Mouse (Mus musculus) liver, adult 2 months (tissue): Measurements from ENCODE around the gene Gm3952. TPM values are rescaled to one million over a fixed set of nuclear protein-coding genes. Genes with fewer than 3 reads are reported as not detected.

Experiments
- DNase-seq: peaks from one replicate; pipeline ENCODE4 v3.0.0-alpha.2; 2011; ENCODE audit warnings: low read depth, low spot score; ENCODE audit errors: extremely low read depth
- H3K27ac ChIP-seq: fragments of 200-500 bp; replicated peaks from 2 replicates; pipeline ENCODE4 v1.5.1; 2012; ENCODE audit warnings: low read depth, mild to moderate bottlenecking, control low read depth, inconsistent platforms, low read length; ENCODE audit not compliant: insufficient read depth
- H3K27me3 ChIP-seq: fragments of 200-500 bp; 2 replicates; pipeline ENCODE4 v1.6.1; 2012; ENCODE audit warnings: mild to moderate bottlenecking, moderate library complexity, low read length, inconsistent platforms; ENCODE audit not compliant: control insufficient read depth, insufficient read depth
- H3K36me3 ChIP-seq: fragments of 200-500 bp; 2 replicates; pipeline ENCODE4 v1.6.1; 2012; ENCODE audit warnings: low read length, inconsistent platforms; ENCODE audit not compliant: control insufficient read depth, insufficient read depth
- H3K4me1 ChIP-seq: fragments of 200-500 bp; 2 replicates; pipeline ENCODE4 v1.6.1; 2011; ENCODE audit warnings: low read length; ENCODE audit not compliant: control insufficient read depth, insufficient read depth
- H3K4me3 ChIP-seq: fragments of 200-500 bp; 2 replicates; pipeline ENCODE4 v1.5.1; 2011; ENCODE audit warnings: low read depth, mild to moderate bottlenecking, control low read depth, low read length, moderate library complexity; ENCODE audit not compliant: insufficient read depth
- H3K79me2 ChIP-seq: fragments of 200-500 bp; 2 replicates; pipeline ENCODE4 v1.6.1; 2012; ENCODE audit warnings: inconsistent platforms, mild to moderate bottlenecking, low read length, moderate library complexity; ENCODE audit not compliant: control insufficient read depth, insufficient read depth
- H3K9ac ChIP-seq: fragments of 200-500 bp; 2 replicates; pipeline ENCODE4 v1.6.1; 2012; ENCODE audit warnings: low read depth, mild to moderate bottlenecking, control low read depth, inconsistent platforms, low read length
- CTCF ChIP-seq: fragments of 200-500 bp; IDR thresholded peaks from 2 replicates; pipeline ENCODE4 v1.5.1; 2011; ENCODE audit warnings: low read depth, low read length, control low read depth
- POLR2A ChIP-seq: fragments of 200-500 bp; IDR thresholded peaks from 2 replicates; pipeline ENCODE4 v1.6.1; 2011; ENCODE audit warnings: low read length, control low read depth; ENCODE audit not compliant: insufficient read depth; ENCODE audit errors: extremely low read depth
- WGBS: fragments of 180-500 bp; shearing (Covaris S2); methylation state at CpG from one replicate; pipeline ENCODE4 v1.1.7; 2018; 5-methylcytosine and 5-hydroxymethylcytosine counted together
- polyA plus RNA-seq: library from polyadenylated mRNA; depleted of rRNA; stranded (reverse); fragments of >200 nt; gene quantifications from 2 replicates; pipeline ENCODE4 v1.2.3, GENCODE M21; 2012
- total RNA-seq: library from RNA; depleted of rRNA; stranded (reverse); fragments of >200 nt; gene quantifications from 2 replicates; pipeline ENCODE4 v1.2.3, GENCODE M21; 2014

The Gm3952 gene
- total and polyA plus RNA-seq, 2 experiments = not detected

DNA sequence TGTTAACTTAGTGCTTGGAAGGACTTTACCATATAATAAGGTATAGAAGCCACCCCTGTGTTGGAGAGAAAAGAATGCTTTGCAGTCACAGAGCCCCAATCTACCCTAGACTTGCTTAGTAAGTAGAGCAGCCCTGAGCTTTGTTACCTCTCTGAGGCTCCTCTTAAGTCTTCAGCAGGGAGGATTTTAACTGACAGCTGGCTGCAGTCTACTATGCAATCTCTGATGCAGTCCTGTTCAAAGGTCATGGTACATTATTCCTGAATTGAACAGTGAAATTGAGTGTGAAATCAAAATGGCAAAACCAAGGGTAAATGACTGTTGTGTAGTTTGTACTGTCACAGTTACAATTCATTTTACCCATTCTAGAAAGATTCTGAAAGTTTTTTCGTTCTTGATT lies 71.3 kb downstream of the Gm3952 start:
- Histone ChIP-seq H3K36me3 (peaks cover 47% of the 10 kb centered on the region), H3K79me2 (no peaks in the 10 kb centered on the region), H3K9ac (no peak overlapping the region), H3K4me3 (no peak overlapping the region), H3K4me1 (peaks cover 2% of the 10 kb centered on the region; the same call in 1 of the 2 replicates), H3K27me3 (no peaks in the 10 kb centered on the region), H3K27ac (no peak overlapping the region)
- WGBS = 100% methylated on average over 1 of the region's 1 CpGs
- TF ChIP-seq POLR2A = no peak
- TF ChIP-seq CTCF = no peak
- DNase-seq = peak; percentile 87

DNA sequence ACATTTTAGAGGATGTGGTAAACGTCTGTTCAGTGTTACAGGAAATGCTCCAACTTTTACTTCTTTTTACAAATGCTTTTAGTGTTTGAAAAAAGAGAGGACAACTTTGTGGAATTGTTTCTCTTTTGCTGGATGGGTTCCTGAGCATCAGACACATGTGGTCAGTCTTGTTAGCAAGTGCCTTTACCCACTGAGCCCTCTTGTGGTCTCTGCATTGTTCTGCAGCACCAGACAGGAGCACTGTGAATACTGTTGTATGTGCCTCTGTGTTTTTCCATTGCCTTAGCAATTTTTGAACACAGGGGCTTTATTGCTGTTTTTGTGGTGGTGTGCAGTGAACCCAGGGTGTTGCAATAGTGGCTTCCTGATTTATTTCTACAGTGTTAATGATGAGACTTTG lies 73.7 kb downstream of the Gm3952 start:
- WGBS = 62% methylated on average over 1 of the region's 1 CpGs
- Histone ChIP-seq H3K9ac (no peak overlapping the region), H3K4me3 (no peak overlapping the region), H3K36me3 (peaks cover 39% of the 10 kb centered on the region), H3K27me3 (no peaks in the 10 kb centered on the region), H3K27ac (no peak overlapping the region), H3K79me2 (no peaks in the 10 kb centered on the region), H3K4me1 (peaks cover 2% of the 10 kb centered on the region; the same call in 1 of the 2 replicates)
- peak; percentile 35 for DNase-seq
- TF ChIP-seq POLR2A (no peak), CTCF (peak; percentile 32; the same call in 1 of the 2 replicates)

DNA sequence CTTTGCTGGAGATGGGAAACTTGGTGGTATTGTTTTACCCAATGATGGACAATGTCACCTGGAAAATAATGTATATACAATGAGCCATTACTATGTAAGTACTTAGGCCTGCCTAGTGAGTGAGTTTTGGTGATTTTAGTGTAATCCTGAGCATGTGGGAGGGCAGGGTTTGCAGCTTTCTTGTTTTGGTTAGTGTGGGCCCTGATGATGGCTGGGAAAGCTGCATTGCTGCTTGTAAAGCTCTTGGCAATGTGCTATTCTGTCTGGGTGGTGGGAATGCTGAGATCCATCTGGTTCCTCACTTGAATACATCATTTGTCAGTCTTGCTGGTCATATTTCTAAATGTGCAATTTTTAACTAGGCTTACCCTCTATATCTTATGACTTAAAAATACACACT lies 82.3 kb downstream of the Gm3952 start:
- no peaks in the 10 kb centered on the region for H3K4me1 ChIP-seq
- no peak overlapping the region for H3K4me3 ChIP-seq
- H3K27me3 ChIP-seq = no peaks in the 10 kb centered on the region
- no peak overlapping the region for H3K9ac ChIP-seq
- TF ChIP-seq POLR2A (no peak), CTCF (no peak)
- no peak overlapping the region for H3K27ac ChIP-seq
- DNase-seq = no peak
- H3K36me3 ChIP-seq = peaks cover 68% of the 10 kb centered on the region
- H3K79me2 ChIP-seq = no peaks in the 10 kb centered on the region

- peaks cover 38% of the 10 kb centered on the region for H3K36me3 ChIP-seq
- no peaks in the 10 kb centered on the region; the same call in 1 of the 2 replicates for H3K79me2 ChIP-seq
- DNase-seq = peak; percentile 63
- H3K27ac ChIP-seq = no peak overlapping the region
- H3K27me3 ChIP-seq = no peaks in the 10 kb centered on the region
- peaks cover 1% of the 10 kb centered on the region; the same call in 1 of the 2 replicates for H3K4me1 ChIP-seq
- no peak overlapping the region for H3K4me3 ChIP-seq
- WGBS = 58% methylated on average over 3 of the region's 3 CpGs
- no peak for TF ChIP-seq POLR2A
- TF ChIP-seq CTCF = peak; percentile 81
- H3K9ac ChIP-seq = no peak overlapping the region
Observed at GRCm38 (mm10) chr8:128709261-128709660, 89.2 kb downstream of the Gm3952 start.

DNA sequence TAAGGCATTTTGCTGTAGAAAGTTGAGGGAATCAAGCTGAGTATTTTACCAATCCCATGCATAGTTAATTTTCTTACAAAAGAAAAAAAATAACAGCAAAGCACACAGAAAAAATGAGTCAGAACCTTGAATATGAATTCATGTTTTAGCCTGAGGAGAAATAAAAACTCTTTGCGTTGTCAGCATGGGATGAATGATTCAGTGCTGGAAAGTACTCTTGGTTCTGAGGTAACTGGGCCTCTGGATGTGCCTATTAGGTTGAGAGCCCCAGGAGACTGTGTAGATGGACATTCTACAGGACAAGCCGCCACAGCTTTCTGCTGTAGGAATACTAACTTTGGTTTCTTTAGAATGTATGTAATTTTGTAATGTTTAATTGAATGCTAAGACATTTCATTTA lies 93.7 kb downstream of the Gm3952 start:
- Histone ChIP-seq H3K27ac (no peak overlapping the region), H3K9ac (no peak overlapping the region), H3K36me3 (peaks cover 6% of the 10 kb centered on the region; the same call in 1 of the 2 replicates), H3K4me1 (peaks cover 1% of the 10 kb centered on the region; the same call in 1 of the 2 replicates), H3K79me2 (peaks cover 7% of the 10 kb centered on the region; the same call in 1 of the 2 replicates), H3K27me3 (no peaks in the 10 kb centered on the region), H3K4me3 (no peak overlapping the region)
- TF ChIP-seq POLR2A = no peak
- no peak for TF ChIP-seq CTCF
- no peak for DNase-seq
- WGBS = 91% methylated on average over 2 of the region's 2 CpGs

DNA sequence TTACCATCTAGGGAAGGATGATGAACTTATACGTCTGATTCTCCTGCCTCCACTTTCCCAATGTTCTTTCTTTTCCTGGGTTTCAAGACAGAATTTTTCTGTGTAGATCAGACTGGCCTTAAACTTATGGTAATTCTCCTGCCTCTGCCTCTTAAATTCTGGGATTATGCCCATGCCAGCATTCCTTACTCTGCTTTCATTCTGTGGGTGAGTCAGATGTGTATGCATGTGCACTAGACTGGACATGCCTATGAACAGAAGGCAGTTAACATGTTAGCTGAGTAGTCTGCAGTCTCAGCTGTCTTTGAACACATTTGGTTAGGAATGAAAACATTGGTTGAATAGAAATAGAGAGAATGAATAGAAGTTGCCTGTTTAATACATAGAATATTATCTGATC lies 94.1 kb downstream of the Gm3952 start:
- no peak overlapping the region for H3K27ac ChIP-seq

More for the DNA sequence above, 94.1 kb downstream of the Gm3952 start:
- no peaks in the 10 kb centered on the region for H3K27me3 ChIP-seq
- peaks cover 1% of the 10 kb centered on the region; the same call in 1 of the 2 replicates for H3K4me1 ChIP-seq
- TF ChIP-seq CTCF = no peak
- no peak for TF ChIP-seq POLR2A
- H3K36me3 ChIP-seq = peaks cover 6% of the 10 kb centered on the region; the same call in 1 of the 2 replicates
- no peak for DNase-seq
- H3K9ac ChIP-seq = no peak overlapping the region
- WGBS = 71% methylated on average over 1 of the region's 1 CpGs
- peaks cover 7% of the 10 kb centered on the region; the same call in 1 of the 2 replicates for H3K79me2 ChIP-seq
- no peak overlapping the region for H3K4me3 ChIP-seq
